Mouse (Mus musculus): ENCODE data around the gene Ccdc91. TPM values are rescaled to one million over a fixed set of nuclear protein-coding genes. Genes with fewer than 3 reads are reported as not detected.
A peak's percentile ranks its signal among the peaks of the same experiment; 100 is the strongest.

The Ccdc91 gene
- polyA plus RNA-seq, 1 experiment from 2014 or later: 27.5 TPM

DNA sequence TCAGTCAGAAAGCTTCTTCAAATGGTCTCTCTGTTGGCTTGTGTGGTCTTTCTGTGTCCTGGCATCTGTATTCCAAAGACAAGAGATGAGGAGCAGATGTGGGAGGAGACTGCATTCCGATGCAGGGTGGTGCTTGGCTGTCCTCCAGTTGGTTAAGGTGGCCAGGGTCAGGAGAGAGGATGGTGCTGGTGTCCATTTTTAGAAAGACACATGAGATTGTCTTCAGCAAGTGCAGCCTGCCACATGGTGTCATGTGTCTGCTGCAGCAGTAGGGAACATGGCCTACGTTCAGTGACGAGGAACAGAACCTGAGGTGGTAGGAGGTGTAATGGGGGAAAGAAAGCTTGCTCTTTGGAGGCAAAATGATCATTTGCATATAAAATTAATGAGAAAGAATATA, 25.8 kb downstream of the Ccdc91 start:
- no peaks in the 10 kb centered on the region for H3K36me3 ChIP-seq (ENCODE audit: control insufficient read depth, insufficient read depth, low read length)
- WGBS: 79% methylated on average over 3 of the region's 3 CpGs
- no peak overlapping the region for H3K9ac ChIP-seq (replicated peaks; ENCODE audit: low read depth, low read length)
- no peak overlapping the region for H3K4me3 ChIP-seq (ENCODE audit: low read depth, low read length)
- no peak overlapping the region for H3K27ac ChIP-seq (ENCODE audit: low read length)
- H3K4me2 ChIP-seq (replicated peaks; ENCODE audit: low read depth, low read length): no peak overlapping the region
- H3K9me3 ChIP-seq (ENCODE audit: control insufficient read depth, low read depth, low read length): no peaks in the 10 kb centered on the region
- peaks cover 4% of the 10 kb centered on the region; the same call in 1 of the 2 replicates for H3K4me1 ChIP-seq (ENCODE audit: control insufficient read depth, insufficient read depth, low read length)
- no peaks in the 10 kb centered on the region for H3K27me3 ChIP-seq (ENCODE audit: control insufficient read depth, insufficient read depth, low read length)
- ATAC-seq (ENCODE audit: insufficient number of reproducible peaks, insufficient read depth, low FRiP score, low read depth): no peak

DNA sequence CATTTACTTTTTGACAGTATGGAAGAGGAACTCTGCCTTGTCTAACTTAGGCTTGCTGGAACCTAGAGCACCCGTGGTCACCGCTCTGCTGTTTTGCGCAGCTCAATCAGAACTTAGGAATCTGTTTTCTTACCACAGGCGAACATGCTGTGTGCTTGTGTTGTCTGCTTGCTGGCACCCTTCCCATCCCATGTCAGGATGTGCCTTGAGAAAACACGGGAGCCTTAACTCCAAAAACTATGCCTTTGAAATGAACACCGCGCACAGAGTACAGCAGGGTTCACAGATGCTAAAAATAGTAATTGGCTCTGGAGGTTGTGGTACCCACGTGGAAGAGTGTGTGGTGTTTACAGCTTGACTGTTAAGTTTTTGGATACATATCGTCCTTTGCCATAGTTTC, 30.4 kb downstream of the Ccdc91 start:
- Histone ChIP-seq H3K4me2 (replicated peaks; ENCODE audit: low read depth, low read length) (no peak overlapping the region), H3K9ac (replicated peaks; ENCODE audit: low read depth, low read length) (no peak overlapping the region), H3K4me1 (ENCODE audit: control insufficient read depth, insufficient read depth, low read length) (peaks cover 7% of the 10 kb centered on the region; the same call in 1 of the 2 replicates), H3K36me3 (ENCODE audit: control insufficient read depth, insufficient read depth, low read length) (no peaks in the 10 kb centered on the region), H3K27me3 (ENCODE audit: control insufficient read depth, insufficient read depth, low read length) (no peaks in the 10 kb centered on the region), H3K4me3 (ENCODE audit: low read depth, low read length) (no peak overlapping the region), H3K27ac (ENCODE audit: low read length) (no peak overlapping the region), H3K9me3 (ENCODE audit: control insufficient read depth, low read depth, low read length) (no peaks in the 10 kb centered on the region)
- WGBS: 48% methylated on average over 9 of the region's 9 CpGs
- 0 out of 2 replicates have a peak, but pooled peaks have one; percentile 14 for ATAC-seq (ENCODE audit: insufficient number of reproducible peaks, insufficient read depth, low FRiP score, low read depth)

DNA sequence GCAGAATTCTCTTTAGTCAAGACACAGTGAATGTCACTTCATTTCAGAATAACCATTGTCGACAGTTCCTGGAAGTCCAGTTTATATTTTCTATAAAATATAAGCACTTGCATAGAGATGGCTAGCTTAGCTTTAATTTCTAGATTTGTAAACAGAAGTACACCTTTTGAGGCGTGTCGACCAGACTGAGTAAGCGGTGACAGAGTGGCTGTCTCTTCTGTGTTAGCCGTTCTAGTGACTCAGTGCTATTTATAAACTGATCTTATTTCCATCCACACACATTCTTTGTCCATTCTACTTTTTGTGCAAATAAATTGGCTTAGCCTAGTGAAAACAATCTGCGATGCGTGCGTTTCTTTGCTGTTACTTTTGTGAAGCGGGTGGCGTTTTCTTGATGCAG, 30.9 kb downstream of the Ccdc91 start:
- no peak overlapping the region for H3K4me2 ChIP-seq (replicated peaks; ENCODE audit: low read depth, low read length)
- H3K4me1 ChIP-seq (ENCODE audit: control insufficient read depth, insufficient read depth, low read length): peaks cover 7% of the 10 kb centered on the region; the same call in 1 of the 2 replicates
- H3K4me3 ChIP-seq (ENCODE audit: low read depth, low read length): no peak overlapping the region
- H3K36me3 ChIP-seq (ENCODE audit: control insufficient read depth, insufficient read depth, low read length): no peaks in the 10 kb centered on the region
- 62% methylated on average over 10 of the region's 10 CpGs for WGBS
- ATAC-seq (ENCODE audit: insufficient number of reproducible peaks, insufficient read depth, low FRiP score, low read depth): no peak
- H3K27me3 ChIP-seq (ENCODE audit: control insufficient read depth, insufficient read depth, low read length): no peaks in the 10 kb centered on the region
- H3K9me3 ChIP-seq (ENCODE audit: control insufficient read depth, low read depth, low read length): no peaks in the 10 kb centered on the region
- H3K27ac ChIP-seq (ENCODE audit: low read length): no peak overlapping the region
- no peak overlapping the region for H3K9ac ChIP-seq (replicated peaks; ENCODE audit: low read depth, low read length)

GRCm38 (mm10) chr6:147507186-147507585, 31.6 kb downstream of the Ccdc91 start:
- no peaks in the 10 kb centered on the region for H3K36me3 ChIP-seq (ENCODE audit: control insufficient read depth, insufficient read depth, low read length)

GRCm38 (mm10) chr6:147510516-147510915, 34.9 kb downstream of the Ccdc91 start:
- H3K4me1 ChIP-seq (ENCODE audit: control insufficient read depth, insufficient read depth, low read length): peaks cover 7% of the 10 kb centered on the region; the same call in 1 of the 2 replicates
- no peak overlapping the region for H3K27ac ChIP-seq (ENCODE audit: low read length)
- ATAC-seq (ENCODE audit: insufficient number of reproducible peaks, insufficient read depth, low FRiP score, low read depth): no peak
- H3K4me3 ChIP-seq (ENCODE audit: low read depth, low read length): no peak overlapping the region
- H3K9ac ChIP-seq (replicated peaks; ENCODE audit: low read depth, low read length): no peak overlapping the region
- H3K27me3 ChIP-seq (ENCODE audit: control insufficient read depth, insufficient read depth, low read length): no peaks in the 10 kb centered on the region
- WGBS: 93% methylated on average over 2 of the region's 2 CpGs
- H3K4me2 ChIP-seq (replicated peaks; ENCODE audit: low read depth, low read length): no peak overlapping the region
- H3K36me3 ChIP-seq (ENCODE audit: control insufficient read depth, insufficient read depth, low read length): no peaks in the 10 kb centered on the region
- H3K9me3 ChIP-seq (ENCODE audit: control insufficient read depth, low read depth, low read length): no peaks in the 10 kb centered on the region

More at GRCm38 (mm10) chr6:147507186-147507585, 31.6 kb downstream of the Ccdc91 start:
- H3K4me3 ChIP-seq (ENCODE audit: low read depth, low read length): no peak overlapping the region
- ATAC-seq (ENCODE audit: insufficient number of reproducible peaks, insufficient read depth, low FRiP score, low read depth): no peak
- H3K27me3 ChIP-seq (ENCODE audit: control insufficient read depth, insufficient read depth, low read length): no peaks in the 10 kb centered on the region
- peaks cover 7% of the 10 kb centered on the region; the same call in 1 of the 2 replicates for H3K4me1 ChIP-seq (ENCODE audit: control insufficient read depth, insufficient read depth, low read length)
- H3K9me3 ChIP-seq (ENCODE audit: control insufficient read depth, low read depth, low read length): no peaks in the 10 kb centered on the region
- WGBS: 84% methylated on average over 6 of the region's 6 CpGs
- H3K9ac ChIP-seq (replicated peaks; ENCODE audit: low read depth, low read length): no peak overlapping the region
- H3K27ac ChIP-seq (ENCODE audit: low read length): no peak overlapping the region
- H3K4me2 ChIP-seq (replicated peaks; ENCODE audit: low read depth, low read length): no peak overlapping the region

DNA sequence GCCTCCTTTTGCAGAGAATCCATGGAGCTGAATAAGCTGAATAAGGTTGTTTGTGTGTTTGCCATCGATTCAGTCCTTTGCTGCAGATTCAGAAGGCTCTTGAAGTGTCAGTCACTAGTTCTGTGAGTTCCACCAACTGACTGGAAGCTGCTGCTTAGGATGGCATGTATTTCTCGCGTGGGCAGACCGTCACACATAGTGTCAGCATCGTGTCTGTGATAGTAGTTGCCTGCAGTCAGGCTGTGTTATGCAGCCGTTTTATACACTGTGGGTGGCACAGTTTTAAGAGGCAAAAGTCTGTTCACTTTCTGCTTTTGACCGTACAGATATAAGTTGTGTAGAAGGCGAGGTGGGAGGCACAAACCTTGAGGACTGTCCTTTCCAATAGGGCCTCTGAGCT, 42.3 kb downstream of the Ccdc91 start:
- ATAC-seq (ENCODE audit: insufficient number of reproducible peaks, insufficient read depth, low FRiP score, low read depth): no peak
- Histone ChIP-seq H3K9me3 (ENCODE audit: control insufficient read depth, low read depth, low read length) (no peaks in the 10 kb centered on the region), H3K36me3 (ENCODE audit: control insufficient read depth, insufficient read depth, low read length) (no peaks in the 10 kb centered on the region), H3K27ac (ENCODE audit: low read length) (no peak overlapping the region), H3K9ac (replicated peaks; ENCODE audit: low read depth, low read length) (no peak overlapping the region), H3K4me3 (ENCODE audit: low read depth, low read length) (no peak overlapping the region), H3K4me2 (replicated peaks; ENCODE audit: low read depth, low read length) (no peak overlapping the region), H3K27me3 (ENCODE audit: control insufficient read depth, insufficient read depth, low read length) (no peaks in the 10 kb centered on the region), H3K4me1 (ENCODE audit: control insufficient read depth, insufficient read depth, low read length) (no peaks in the 10 kb centered on the region)
- WGBS: 84% methylated on average over 8 of the region's 8 CpGs

- no peak overlapping the region for H3K27ac ChIP-seq (ENCODE audit: low read length)
- no peak overlapping the region for H3K4me3 ChIP-seq (ENCODE audit: low read depth, low read length)
- H3K36me3 ChIP-seq (ENCODE audit: control insufficient read depth, insufficient read depth, low read length): no peaks in the 10 kb centered on the region
- no peaks in the 10 kb centered on the region for H3K27me3 ChIP-seq (ENCODE audit: control insufficient read depth, insufficient read depth, low read length)
- no peak overlapping the region for H3K9ac ChIP-seq (replicated peaks; ENCODE audit: low read depth, low read length)
- no peaks in the 10 kb centered on the region for H3K4me1 ChIP-seq (ENCODE audit: control insufficient read depth, insufficient read depth, low read length)
- no peaks in the 10 kb centered on the region for H3K9me3 ChIP-seq (ENCODE audit: control insufficient read depth, low read depth, low read length)
- no peak for ATAC-seq (ENCODE audit: insufficient number of reproducible peaks, insufficient read depth, low FRiP score, low read depth)
- no peak overlapping the region for H3K4me2 ChIP-seq (replicated peaks; ENCODE audit: low read depth, low read length)
Measured at GRCm38 (mm10) chr6:147525236-147525635, 49.6 kb downstream of the Ccdc91 start.

DNA sequence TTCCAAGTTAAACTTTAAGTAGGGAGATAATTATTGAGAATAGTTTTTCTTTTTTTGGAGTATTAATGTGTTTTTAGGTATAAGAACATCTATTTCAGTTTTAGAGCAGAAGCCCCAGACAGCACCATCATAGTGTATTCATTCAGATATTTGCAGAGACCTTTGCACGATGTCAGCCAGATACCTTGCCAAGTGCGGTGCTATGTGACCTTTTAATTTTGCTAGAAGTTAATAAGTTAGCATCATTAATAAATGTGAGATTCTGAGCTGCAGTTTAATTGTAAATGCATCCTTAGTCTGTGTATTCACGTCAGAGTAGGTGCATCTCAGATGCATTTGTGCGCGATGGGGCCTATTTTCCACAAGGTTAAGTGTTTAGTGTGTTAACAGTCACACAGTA, 59.3 kb downstream of the Ccdc91 start:
- Histone ChIP-seq H3K27ac (ENCODE audit: low read length) (no peak overlapping the region), H3K4me1 (ENCODE audit: control insufficient read depth, insufficient read depth, low read length) (no peaks in the 10 kb centered on the region), H3K9me3 (ENCODE audit: control insufficient read depth, low read depth, low read length) (no peaks in the 10 kb centered on the region), H3K9ac (replicated peaks; ENCODE audit: low read depth, low read length) (no peak overlapping the region), H3K36me3 (ENCODE audit: control insufficient read depth, insufficient read depth, low read length) (no peaks in the 10 kb centered on the region), H3K4me3 (ENCODE audit: low read depth, low read length) (no peak overlapping the region), H3K4me2 (replicated peaks; ENCODE audit: low read depth, low read length) (no peak overlapping the region), H3K27me3 (ENCODE audit: control insufficient read depth, insufficient read depth, low read length) (no peaks in the 10 kb centered on the region)
- no peak for ATAC-seq (ENCODE audit: insufficient number of reproducible peaks, insufficient read depth, low FRiP score, low read depth)
- WGBS: 92% methylated on average over 5 of the region's 5 CpGs

DNA sequence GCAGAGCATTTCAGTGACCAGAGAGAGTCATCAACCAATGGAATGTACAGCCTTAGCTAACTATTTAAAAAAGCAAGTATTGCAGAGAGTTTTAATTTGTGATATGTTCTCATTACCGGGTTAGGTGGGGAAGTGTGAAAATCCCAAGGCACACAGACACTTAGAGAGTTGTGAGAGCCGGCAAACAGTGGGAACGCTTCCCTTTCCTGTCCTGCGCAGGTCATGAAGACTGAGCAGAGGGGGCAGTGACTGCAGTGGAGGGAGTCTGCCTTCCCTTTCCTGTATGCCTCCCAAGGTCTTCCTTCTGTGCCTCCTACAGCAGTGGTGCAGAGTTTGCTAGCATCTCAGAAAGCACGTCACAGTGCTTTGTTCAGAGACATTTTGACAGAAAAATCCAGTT, 62.6 kb downstream of the Ccdc91 start:
- H3K36me3 ChIP-seq (ENCODE audit: control insufficient read depth, insufficient read depth, low read length): no peaks in the 10 kb centered on the region
- no peak overlapping the region for H3K4me3 ChIP-seq (ENCODE audit: low read depth, low read length)
- H3K27me3 ChIP-seq (ENCODE audit: control insufficient read depth, insufficient read depth, low read length): no peaks in the 10 kb centered on the region
- H3K4me2 ChIP-seq (replicated peaks; ENCODE audit: low read depth, low read length): no peak overlapping the region
- no peaks in the 10 kb centered on the region for H3K4me1 ChIP-seq (ENCODE audit: control insufficient read depth, insufficient read depth, low read length)
- no peaks in the 10 kb centered on the region for H3K9me3 ChIP-seq (ENCODE audit: control insufficient read depth, low read depth, low read length)
- no peak for ATAC-seq (ENCODE audit: insufficient number of reproducible peaks, insufficient read depth, low FRiP score, low read depth)
- H3K9ac ChIP-seq (replicated peaks; ENCODE audit: low read depth, low read length): no peak overlapping the region
- WGBS: 78% methylated on average over 5 of the region's 5 CpGs
- no peak overlapping the region for H3K27ac ChIP-seq (ENCODE audit: low read length)

Measured in stomach, embryonic 14.5 days (tissue).